Mouse (Mus musculus) neural tube, embryonic 14.5 days (tissue): ENCODE results near the gene Olfr329-ps. TPM values are rescaled to one million over a fixed set of nuclear protein-coding genes. Genes with fewer than 3 reads are reported as not detected.
"Not testable (repeated sequence)": the region's sequence is repeated elsewhere in the genome, so short reads cannot be mapped to it uniquely, and the experiment has no call there.

Experiments
- ATAC-seq: fragments of 200-750 bp; cut with Nextera tagmentation; 2 replicates; pipeline ENCODE4 v1.8.0; 2017; ENCODE audit warnings: low read depth, mild to moderate bottlenecking, moderate TSS enrichment, moderate library complexity
- H3K27ac ChIP-seq: fragments of 300-500 bp; sonication (generic); 2 replicates; pipeline ENCODE4 v1.5.1; 2014; ENCODE audit warnings: low read depth, mild to moderate bottlenecking, control low read depth, low read length, moderate library complexity, mixed read lengths
- H3K27me3 ChIP-seq: fragments of 300-500 bp; sonication (generic); 2 replicates; pipeline ENCODE4 v1.6.1; 2014; ENCODE audit warnings: low read length; ENCODE audit not compliant: control insufficient read depth, insufficient read depth
- H3K36me3 ChIP-seq: fragments of 300-500 bp; sonication (generic); 2 replicates; pipeline ENCODE4 v1.6.1; 2014; ENCODE audit warnings: low read length, mixed read lengths; ENCODE audit not compliant: control insufficient read depth, insufficient read depth
- H3K4me1 ChIP-seq: fragments of 300-500 bp; sonication (generic); 2 replicates; pipeline ENCODE4 v1.6.1; 2014; ENCODE audit warnings: low read length; ENCODE audit not compliant: control insufficient read depth, insufficient read depth
- H3K4me2 ChIP-seq: fragments of 300-500 bp; sonication (generic); 2 replicates; pipeline ENCODE4 v1.6.1; 2014; ENCODE audit warnings: mild to moderate bottlenecking, low read depth, low read length, control low read depth
- H3K4me3 ChIP-seq: fragments of 300-500 bp; sonication (generic); 2 replicates; pipeline ENCODE4 v1.5.1; 2014; ENCODE audit warnings: low read depth, low read length, control low read depth, mixed read lengths
- H3K9ac ChIP-seq: fragments of 300-500 bp; sonication (generic); replicated peaks from 2 replicates; pipeline ENCODE4 v1.6.1; 2014; ENCODE audit warnings: low read depth, mild to moderate bottlenecking, control low read depth, low read length, mixed read lengths
- H3K9me3 ChIP-seq: fragments of 300-500 bp; sonication (generic); 2 replicates; pipeline ENCODE4 v1.6.1; 2016; ENCODE audit warnings: low read length; ENCODE audit not compliant: control insufficient read depth
- WGBS: fragments of 180-500 bp; shearing (Covaris S2); extraction: QIAGEN DNeasy Blood & Tissue Kit; methylation state at CpG from one replicate; pipeline ENCODE4 v1.1.7; 2014; 5-methylcytosine and 5-hydroxymethylcytosine counted together
- polyA plus RNA-seq: library from polyadenylated mRNA; unstranded; fragments of >200 nt; fragmentation: Nextera tagmentation; extraction: Ambion mirVana; gene quantifications from 2 replicates; pipeline ENCODE4 v1.2.1, GENCODE M21; 2014

The Olfr329-ps gene
- polyA plus RNA-seq, 1 experiment from 2014 or later, result 0.16 TPM

DNA sequence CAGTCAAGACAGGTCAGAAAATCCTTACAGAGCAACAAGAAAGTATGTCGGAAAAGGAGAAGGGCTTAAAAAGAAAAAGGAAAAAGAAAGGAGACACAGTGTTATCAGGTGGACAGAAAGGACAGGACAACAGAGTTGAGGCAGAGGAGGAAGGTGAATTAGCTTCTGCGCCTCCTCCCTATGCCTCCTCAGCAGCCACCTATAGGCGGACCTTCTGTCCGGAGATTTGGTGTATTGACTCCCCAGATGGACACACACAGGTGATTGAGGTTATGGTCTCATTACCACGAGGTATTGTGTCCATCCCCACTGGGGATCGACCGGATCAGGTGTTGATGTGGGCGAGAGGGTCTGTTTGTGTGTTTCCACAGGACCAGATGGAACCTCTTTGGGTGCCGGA is 26.5 kb downstream of the Olfr329-ps start:
- not testable (repeated sequence) for H3K36me3 ChIP-seq, H3K4me1 ChIP-seq, H3K27ac ChIP-seq, H3K9ac ChIP-seq, H3K9me3 ChIP-seq, ATAC-seq, H3K4me3 ChIP-seq, H3K4me2 ChIP-seq, H3K27me3 ChIP-seq
- WGBS, result 88% methylated on average over 6 of the region's 9 CpGs

DNA sequence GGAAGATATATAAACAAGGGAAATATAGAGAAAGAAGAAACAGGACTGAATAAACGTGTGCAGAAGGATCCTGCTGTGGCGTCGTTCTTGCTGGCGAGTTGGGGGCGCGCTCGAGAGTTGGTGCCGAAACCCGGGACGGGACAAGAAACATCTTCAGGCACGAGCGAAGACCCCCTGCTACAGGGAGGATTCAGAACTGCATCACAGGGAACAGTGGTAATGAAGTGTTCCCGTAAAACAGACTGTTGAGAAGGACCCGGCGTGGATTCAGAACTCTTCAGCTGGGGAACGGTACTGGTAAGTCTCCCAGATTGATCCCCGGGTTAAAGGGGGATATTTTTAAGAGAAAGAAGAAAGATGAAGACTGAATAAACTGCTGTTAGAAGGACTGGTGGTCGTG is 27.3 kb downstream of the Olfr329-ps start:
- WGBS, result 94% methylated on average over 11 of the region's 18 CpGs
- not testable (repeated sequence) for H3K4me2 ChIP-seq, ATAC-seq, H3K27ac ChIP-seq, H3K27me3 ChIP-seq, H3K4me3 ChIP-seq, H3K4me1 ChIP-seq, H3K9ac ChIP-seq, H3K36me3 ChIP-seq, H3K9me3 ChIP-seq

GRCm38 (mm10) chr11:58509058-58509457 is 37.2 kb downstream of the Olfr329-ps start:
- not testable (repeated sequence) for ATAC-seq, H3K27me3 ChIP-seq

DNA sequence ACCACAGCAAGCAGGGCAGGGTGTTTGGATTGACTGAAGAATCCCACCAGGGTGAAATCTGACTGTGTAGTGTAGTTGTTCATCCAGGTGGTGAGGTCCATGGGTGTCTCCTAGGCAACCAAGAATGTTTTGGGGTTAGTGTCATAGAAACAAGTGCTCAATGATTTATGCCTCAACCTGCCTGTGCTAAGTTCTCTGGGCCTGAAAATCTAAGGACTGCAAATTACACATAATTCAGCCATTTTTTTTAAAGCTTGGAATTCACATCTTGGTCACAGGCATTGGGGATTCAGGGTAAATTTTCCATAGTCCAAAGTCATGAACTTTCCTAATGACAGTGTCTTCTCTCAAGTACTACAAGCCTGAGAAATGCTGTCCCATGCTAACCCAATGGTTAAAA is 43.8 kb downstream of the Olfr329-ps start, which contains the start of gene Olfr331:
Gene Olfr331, minus strand, starts transcription at position 101 of the 400 bp plus-strand sequence.
- H3K27me3 ChIP-seq, H3K9me3 ChIP-seq, H3K27ac ChIP-seq, H3K4me1 ChIP-seq, ATAC-seq, H3K4me2 ChIP-seq, H3K9ac ChIP-seq, H3K36me3 ChIP-seq, H3K4me3 ChIP-seq: not testable (repeated sequence)

More at GRCm38 (mm10) chr11:58509058-58509457, 37.2 kb downstream of the Olfr329-ps start:
- not testable (repeated sequence) for H3K9ac ChIP-seq, H3K36me3 ChIP-seq, H3K4me1 ChIP-seq, H3K9me3 ChIP-seq, H3K27ac ChIP-seq, H3K4me2 ChIP-seq, H3K4me3 ChIP-seq
- 91% methylated on average over 19 of the region's 19 CpGs for WGBS

DNA sequence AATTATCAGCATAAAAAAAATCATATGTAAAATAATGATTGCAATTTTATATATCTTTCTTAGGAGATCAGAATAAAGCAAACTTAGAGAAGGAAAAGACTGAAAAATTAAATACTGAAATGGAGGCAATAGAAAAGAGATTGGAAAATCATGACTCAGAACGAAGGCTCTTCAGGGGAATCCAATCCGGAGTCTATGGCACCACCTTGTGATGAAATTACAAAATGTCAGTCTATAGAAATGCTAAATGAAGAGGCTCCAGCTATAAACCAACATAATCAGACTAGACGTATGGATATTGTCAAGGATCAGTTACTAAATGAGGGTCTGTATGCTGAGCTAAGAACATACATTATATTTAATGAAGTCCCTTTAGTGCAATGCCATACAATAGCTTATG is 46.9 kb downstream of the Olfr329-ps start:
- Histone ChIP-seq H3K27me3 (no peaks in the 10 kb centered on the region), H3K4me3 (no peak overlapping the region), H3K4me1 (no peaks in the 10 kb centered on the region), H3K4me2 (no peak overlapping the region), H3K27ac (no peak overlapping the region), H3K9ac (no peak overlapping the region), H3K9me3 (no peaks in the 10 kb centered on the region), H3K36me3 (no peaks in the 10 kb centered on the region)
- WGBS, result 47% methylated on average over 3 of the region's 3 CpGs
- no peak for ATAC-seq

DNA sequence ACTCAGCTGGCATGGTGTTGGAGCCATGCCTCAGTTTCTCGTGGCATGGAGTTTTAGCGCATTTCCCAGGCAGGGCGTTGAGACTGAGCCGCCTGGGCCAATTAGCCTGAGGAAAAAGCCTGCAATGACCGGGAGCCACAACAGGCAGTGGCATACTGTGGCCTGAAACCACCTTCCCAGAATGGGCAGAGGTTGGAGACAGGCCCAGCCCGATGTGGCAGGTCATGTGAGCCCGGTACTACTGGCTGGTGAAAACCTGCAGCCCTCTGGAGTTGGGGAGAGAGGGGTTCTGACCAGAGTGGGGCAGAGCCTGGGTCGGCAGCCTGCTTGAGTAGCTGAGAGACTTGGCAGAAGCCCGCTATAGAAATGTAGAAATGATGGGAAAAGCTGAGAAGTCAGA is 47.5 kb downstream of the Olfr329-ps start:
- Histone ChIP-seq H3K9ac (no peak overlapping the region), H3K9me3 (no peaks in the 10 kb centered on the region), H3K4me3 (no peak overlapping the region), H3K36me3 (no peaks in the 10 kb centered on the region), H3K27me3 (no peaks in the 10 kb centered on the region), H3K4me1 (no peaks in the 10 kb centered on the region), H3K4me2 (no peak overlapping the region), H3K27ac (no peak overlapping the region)
- 93% methylated on average over 9 of the region's 9 CpGs for WGBS
- ATAC-seq, result no peak

DNA sequence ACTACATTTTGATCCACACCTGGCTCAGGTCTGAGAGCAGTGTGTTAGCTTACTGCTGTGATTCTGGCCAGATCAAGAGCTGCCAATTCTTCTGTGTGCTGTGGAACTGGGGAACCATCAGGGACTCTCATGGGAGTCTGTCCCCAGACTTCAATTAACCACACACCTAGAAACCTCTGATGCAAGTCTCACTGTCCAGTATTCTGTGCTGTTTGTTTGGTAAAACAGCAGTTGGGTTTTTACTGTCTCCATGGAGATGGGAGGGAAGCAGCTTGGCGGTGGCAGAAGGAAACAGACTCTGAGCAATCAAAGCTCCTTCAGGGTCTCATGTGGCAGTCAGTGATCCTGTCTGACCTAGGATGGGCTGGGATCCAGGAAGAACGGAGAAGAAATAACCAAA is 53.8 kb downstream of the Olfr329-ps start, which contains the start of gene Olfr332:
Gene Olfr332, minus strand, starts transcription at position 101 of the 400 bp plus-strand sequence.
- no peak within 1 kb of the TSS for H3K4me2 ChIP-seq
- no peak within 1 kb of the TSS for H3K9ac ChIP-seq
- H3K9me3 ChIP-seq, result no peaks in the 10 kb centered on the region
- H3K4me1 ChIP-seq, result no peaks in the 10 kb centered on the region
- H3K27me3 ChIP-seq, result no peaks in the 10 kb centered on the region
- H3K27ac ChIP-seq, result no peak within 1 kb of the TSS
- ATAC-seq, result no peak
- no peaks in the 10 kb centered on the region for H3K36me3 ChIP-seq
- no peak within 1 kb of the TSS for H3K4me3 ChIP-seq
- WGBS, result 78% methylated on average over 2 of the region's 2 CpGs

Other genes with a start within 250 kb of the Olfr329-ps start
- 18.9 and 22.0 TPM in 2 replicates for gene Zfp692, start 239.4 kb downstream of the Olfr329-ps start, polyA plus RNA-seq
- gene Zfp672, start 216.1 kb downstream of the Olfr329-ps start, polyA plus RNA-seq, result 44.4 and 44.5 TPM in 2 replicates
- gene Sh3bp5l, start 215.7 kb downstream of the Olfr329-ps start, polyA plus RNA-seq, result 32.8 and 36.2 TPM in 2 replicates
- gene Lypd8, start 167.4 kb downstream of the Olfr329-ps start, polyA plus RNA-seq, result not detected in 2 replicates
- gene 1810065E05Rik, start 125.3 kb downstream of the Olfr329-ps start, polyA plus RNA-seq, result not detected in 2 replicates
- gene Gm12253, start 113.9 kb downstream of the Olfr329-ps start, polyA plus RNA-seq, result not detected in 2 replicates
- gene Lypd9, start 93.5 kb downstream of the Olfr329-ps start, polyA plus RNA-seq, result not detected in 2 replicates
- gene Olfr30, start 84.2 kb downstream of the Olfr329-ps start, polyA plus RNA-seq, result not detected in 2 replicates
- not detected in 2 replicates for gene Olfr332, start 53.9 kb downstream of the Olfr329-ps start, polyA plus RNA-seq
- gene Olfr331, start 43.9 kb downstream of the Olfr329-ps start, polyA plus RNA-seq, result not detected in 2 replicates
- 0.39 TPM in 1 of 2 replicates, not detected in the other for gene Olfr330, start 11.6 kb downstream of the Olfr329-ps start, polyA plus RNA-seq
- 0.12 and 0.18 TPM in 2 replicates for gene Olfr328, start 9.2 kb upstream of the Olfr329-ps start, polyA plus RNA-seq
- gene Olfr224, start 24.1 kb upstream of the Olfr329-ps start, polyA plus RNA-seq, result 0.13 TPM in 1 of 2 replicates, not detected in the other
- not detected in 2 replicates for gene Olfr325, start 31.3 kb upstream of the Olfr329-ps start, polyA plus RNA-seq
- 0.15 and 0.42 TPM in 2 replicates for gene Olfr324, start 48.7 kb upstream of the Olfr329-ps start, polyA plus RNA-seq
- not detected in 2 replicates for gene 2210407C18Rik, start 69.7 kb upstream of the Olfr329-ps start, polyA plus RNA-seq
- gene Olfr323, start 84.1 kb upstream of the Olfr329-ps start, polyA plus RNA-seq, result not detected in 2 replicates
- gene Trim58, start 94.0 kb upstream of the Olfr329-ps start, polyA plus RNA-seq, result 0.15 and 0.21 TPM in 2 replicates
- gene Olfr322, start 112.4 kb upstream of the Olfr329-ps start, polyA plus RNA-seq, result not detected in 2 replicates
- gene Olfr320, start 134.7 kb upstream of the Olfr329-ps start, polyA plus RNA-seq, result not detected in 2 replicates
- not detected in 2 replicates for gene Olfr319, start 152.7 kb upstream of the Olfr329-ps start, polyA plus RNA-seq
- gene Olfr318, start 177.6 kb upstream of the Olfr329-ps start, polyA plus RNA-seq, result not detected in 2 replicates
- gene Olfr317, start 192.8 kb upstream of the Olfr329-ps start, polyA plus RNA-seq, result 0.48 and 0.63 TPM in 2 replicates
- gene Olfr316, start 206.3 kb upstream of the Olfr329-ps start, polyA plus RNA-seq, result not detected in 2 replicates
- gene Olfr315, start 226.8 kb upstream of the Olfr329-ps start, polyA plus RNA-seq, result not detected in 2 replicates
- gene Olfr314, start 236.5 kb upstream of the Olfr329-ps start, polyA plus RNA-seq, result not detected in 2 replicates